Mouse (Mus musculus): ENCODE data around the gene Gsg1. TPM values are rescaled to one million over a fixed set of nuclear protein-coding genes. Genes with fewer than 3 reads are reported as not detected.

Gene Gsg1
- polyA plus RNA-seq, 1 experiment from 2014 or later = 0.40 TPM

- H3K36me3 ChIP-seq = no peaks in the 10 kb centered on the region
Measured at GRCm38 (mm10) chr6:135251849-135252727, 2.1 kb downstream of the Gsg1 start.

DNA sequence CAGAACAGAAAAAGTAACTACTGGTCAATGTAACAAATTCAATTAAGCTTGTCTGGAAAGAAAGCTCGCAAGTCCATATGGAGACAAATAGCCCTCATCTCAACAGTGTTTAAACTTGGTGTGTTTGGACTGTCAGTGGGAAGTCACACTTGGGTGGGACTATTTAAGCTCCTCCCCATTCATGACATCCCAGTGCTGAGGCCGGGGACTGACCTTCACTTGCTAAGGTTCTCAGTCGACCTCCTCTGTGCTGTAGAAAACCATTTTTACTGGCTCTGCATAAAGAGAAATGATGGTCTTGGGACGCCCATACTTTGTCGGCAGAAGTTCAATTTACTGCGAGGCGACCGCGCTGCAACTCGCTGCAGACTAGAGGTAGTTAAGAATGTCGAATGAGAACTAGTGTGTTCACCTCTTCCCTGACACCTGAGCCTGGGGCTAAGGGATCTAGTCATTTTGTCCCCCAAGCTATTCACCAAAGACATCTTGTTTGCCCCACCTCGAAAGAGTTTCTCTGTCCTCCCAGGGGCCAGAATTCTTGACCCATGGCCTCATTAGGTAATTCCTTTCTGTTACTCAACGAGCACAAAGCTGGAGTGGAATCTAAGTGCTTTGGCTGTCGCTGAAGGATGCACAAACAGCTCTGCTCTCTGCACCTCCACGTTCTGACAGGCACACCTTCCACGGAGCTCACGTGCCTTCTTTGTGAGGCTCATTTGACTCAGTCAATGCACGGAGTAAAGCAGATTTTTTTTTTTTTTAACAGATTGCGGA is 3.0 kb downstream of the Gsg1 start:
- H3K4me2 ChIP-seq (replicated peaks) = no peak overlapping the region

More at GRCm38 (mm10) chr6:135251849-135252727, 2.1 kb downstream of the Gsg1 start:
- H3K4me3 ChIP-seq = peak overlapping the region; percentile 18
- 49% methylated on average over 24 of the region's 24 CpGs for WGBS
- peaks cover 22% of the 10 kb centered on the region for H3K4me1 ChIP-seq
- 0 out of 2 replicates have a peak overlapping the region, but pooled peaks have one; percentile 36 for H3K9ac ChIP-seq
- no peaks in the 10 kb centered on the region for H3K9me3 ChIP-seq (replicated peaks)
- peak; percentile 81 for ATAC-seq (ENCODE audit: low FRiP score)
- no peaks in the 10 kb centered on the region for H3K27me3 ChIP-seq
- peak overlapping the region; percentile 60 for H3K27ac ChIP-seq
- H3K4me2 ChIP-seq (replicated peaks) = peak overlapping the region; percentile 49

DNA sequence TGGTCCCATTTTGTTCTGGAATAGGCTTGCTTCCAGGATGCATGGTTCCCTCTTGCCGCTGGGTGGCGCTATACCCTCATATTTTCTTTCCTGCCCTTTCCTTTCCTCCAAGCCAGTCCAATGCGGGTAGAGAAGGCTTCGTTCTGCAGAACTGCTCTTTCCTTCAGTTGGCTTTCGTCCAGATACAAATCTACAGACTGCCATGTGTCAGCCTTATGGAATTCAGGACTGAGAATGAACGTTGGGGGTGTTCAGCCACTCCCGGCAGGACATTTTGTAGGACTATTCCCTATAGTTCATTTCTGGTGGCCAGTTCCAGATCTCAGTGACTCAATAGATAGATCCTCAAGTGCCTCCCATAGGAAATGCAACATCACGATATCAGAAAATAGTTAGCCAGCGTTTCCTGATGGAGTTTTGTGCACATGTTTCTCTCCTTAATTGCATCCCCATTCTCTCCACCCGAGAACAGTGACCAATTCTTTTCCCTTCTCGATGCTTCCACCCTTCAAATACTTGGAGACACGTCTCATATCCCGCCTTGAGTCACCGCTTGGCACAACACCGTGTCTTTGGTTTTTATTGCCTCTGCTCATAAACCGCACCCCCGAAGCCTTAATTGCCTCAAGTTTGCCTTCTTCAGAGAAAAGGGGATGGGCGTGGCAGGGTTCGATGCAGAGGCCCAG is 4.2 kb downstream of the Gsg1 start:
- no peak for ATAC-seq (ENCODE audit: low FRiP score)
- Histone ChIP-seq H3K4me2 (replicated peaks) (no peak overlapping the region), H3K36me3 (no peaks in the 10 kb centered on the region), H3K4me1 (peaks cover 22% of the 10 kb centered on the region), H3K4me3 (no peak overlapping the region), H3K27ac (no peak overlapping the region), H3K9me3 (replicated peaks) (no peaks in the 10 kb centered on the region), H3K27me3 (no peaks in the 10 kb centered on the region), H3K9ac (no peak overlapping the region)
- WGBS = 60% methylated on average over 19 of the region's 19 CpGs

More for the DNA sequence above, 3.0 kb downstream of the Gsg1 start:
- H3K27ac ChIP-seq = no peak overlapping the region
- no peak overlapping the region for H3K4me3 ChIP-seq
- H3K27me3 ChIP-seq = no peaks in the 10 kb centered on the region
- no peaks in the 10 kb centered on the region for H3K36me3 ChIP-seq
- H3K9me3 ChIP-seq (replicated peaks) = no peaks in the 10 kb centered on the region
- H3K4me1 ChIP-seq = peaks cover 22% of the 10 kb centered on the region
- H3K9ac ChIP-seq = no peak overlapping the region
- WGBS = 70% methylated on average over 19 of the region's 19 CpGs
- no peak for ATAC-seq (ENCODE audit: low FRiP score)

GRCm38 (mm10) chr6:135247861-135248260 is 6.3 kb downstream of the Gsg1 start:
- WGBS = 65% methylated on average over 6 of the region's 6 CpGs
- Histone ChIP-seq H3K27me3 (no peaks in the 10 kb centered on the region), H3K27ac (no peak overlapping the region), H3K36me3 (no peaks in the 10 kb centered on the region), H3K4me1 (peaks cover 20% of the 10 kb centered on the region), H3K9ac (no peak overlapping the region), H3K4me3 (no peak overlapping the region), H3K9me3 (replicated peaks) (no peaks in the 10 kb centered on the region), H3K4me2 (replicated peaks) (no peak overlapping the region)
- ATAC-seq (ENCODE audit: low FRiP score) = no peak

DNA sequence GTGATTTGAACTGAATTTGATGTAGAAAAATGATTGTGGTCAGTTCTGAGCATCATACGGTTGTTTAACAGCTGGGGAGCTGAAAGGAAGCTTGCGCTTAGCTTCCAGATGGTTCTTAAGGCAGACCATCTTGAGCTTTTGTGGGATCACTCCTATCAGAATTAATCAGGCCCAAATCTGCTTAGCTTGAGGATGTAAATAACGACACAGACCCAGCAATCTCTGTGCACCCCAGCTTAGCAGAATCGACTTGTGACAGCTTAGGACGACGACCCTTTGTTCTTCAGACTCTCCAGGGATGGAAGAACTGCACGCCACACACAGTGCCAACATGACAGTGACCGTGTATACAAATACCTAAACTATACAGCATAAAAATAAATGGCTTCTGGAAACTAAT is 8.6 kb downstream of the Gsg1 start:
- no peak for ATAC-seq (ENCODE audit: low FRiP score)
- Histone ChIP-seq H3K4me3 (no peak overlapping the region), H3K4me2 (replicated peaks) (no peak overlapping the region), H3K9ac (no peak overlapping the region), H3K27me3 (peaks cover 3% of the 10 kb centered on the region; the same call in 1 of the 2 replicates), H3K27ac (no peak overlapping the region), H3K9me3 (replicated peaks) (no peaks in the 10 kb centered on the region), H3K36me3 (no peaks in the 10 kb centered on the region), H3K4me1 (peaks cover 5% of the 10 kb centered on the region)
- WGBS = 62% methylated on average over 8 of the region's 8 CpGs

- H3K9me3 ChIP-seq (replicated peaks) = no peaks in the 10 kb centered on the region
- H3K27me3 ChIP-seq = peaks cover 3% of the 10 kb centered on the region; the same call in 1 of the 2 replicates
- H3K27ac ChIP-seq = no peak overlapping the region
- peaks cover 17% of the 10 kb centered on the region; the same call in 1 of the 2 replicates for H3K36me3 ChIP-seq
- 94% methylated on average over 8 of the region's 8 CpGs for WGBS
- H3K4me2 ChIP-seq (replicated peaks) = no peak overlapping the region
- peaks cover 2% of the 10 kb centered on the region; the same call in 1 of the 2 replicates for H3K4me1 ChIP-seq
- no peak overlapping the region for H3K9ac ChIP-seq
- no peak overlapping the region for H3K4me3 ChIP-seq
- no peak for ATAC-seq (ENCODE audit: low FRiP score)
Measured at GRCm38 (mm10) chr6:135240361-135240760, 13.8 kb downstream of the Gsg1 start.

DNA sequence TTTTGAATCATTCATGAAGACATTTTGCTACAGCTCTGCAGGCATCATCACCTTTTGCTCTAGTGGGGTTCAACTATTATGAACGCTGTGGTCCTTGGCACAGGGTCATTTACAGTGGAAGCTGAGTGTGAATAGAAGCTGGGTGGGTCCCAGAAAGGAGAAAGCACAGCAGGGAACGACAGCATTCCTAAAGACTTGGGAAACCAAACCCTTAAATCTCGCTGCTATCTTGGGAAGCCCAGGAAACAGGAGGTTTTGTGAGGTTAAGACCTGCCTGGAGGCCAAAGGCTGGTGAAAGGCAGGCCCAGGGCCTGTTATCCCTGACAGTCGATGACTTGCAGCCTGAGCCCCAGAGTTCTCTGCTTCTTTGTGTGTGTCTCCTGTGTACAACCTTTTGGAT is 15.9 kb downstream of the Gsg1 start:
- Histone ChIP-seq H3K9ac (no peak overlapping the region), H3K36me3 (peaks cover 32% of the 10 kb centered on the region), H3K4me2 (replicated peaks) (no peak overlapping the region), H3K27me3 (peaks cover 3% of the 10 kb centered on the region; the same call in 1 of the 2 replicates), H3K4me3 (no peak overlapping the region), H3K27ac (no peak overlapping the region), H3K9me3 (replicated peaks) (no peaks in the 10 kb centered on the region), H3K4me1 (peaks cover 2% of the 10 kb centered on the region; the same call in 1 of the 2 replicates)
- ATAC-seq (ENCODE audit: low FRiP score) = no peak
- WGBS = 54% methylated on average over 4 of the region's 4 CpGs

DNA sequence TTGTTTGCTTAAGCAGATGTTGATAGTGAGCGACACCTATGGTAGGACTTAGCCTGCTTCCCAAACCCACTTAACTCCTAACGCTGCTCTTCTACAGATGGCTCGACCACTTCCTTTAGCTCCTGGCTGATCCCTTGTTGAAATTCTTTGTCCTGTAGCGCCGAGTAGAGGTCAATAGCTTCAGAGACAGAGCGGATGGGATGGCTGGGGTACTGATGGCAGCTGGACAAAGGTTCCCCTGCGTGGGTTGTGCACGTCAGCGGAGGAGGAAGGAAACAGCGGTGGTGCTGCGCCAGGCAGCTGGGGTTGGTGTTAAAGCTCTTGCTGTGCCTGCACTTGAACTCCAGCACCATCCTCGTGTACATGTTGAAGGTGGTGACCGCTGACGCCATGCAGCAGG is 16.8 kb downstream of the Gsg1 start:
- no peak overlapping the region for H3K27ac ChIP-seq
- no peaks in the 10 kb centered on the region for H3K9me3 ChIP-seq (replicated peaks)
- ATAC-seq (ENCODE audit: low FRiP score) = no peak
- H3K36me3 ChIP-seq = peaks cover 34% of the 10 kb centered on the region
- H3K4me1 ChIP-seq = peaks cover 2% of the 10 kb centered on the region; the same call in 1 of the 2 replicates
- no peak overlapping the region for H3K4me2 ChIP-seq (replicated peaks)
- no peak overlapping the region for H3K9ac ChIP-seq
- 70% methylated on average over 14 of the region's 14 CpGs for WGBS
- no peak overlapping the region for H3K4me3 ChIP-seq
- H3K27me3 ChIP-seq = peaks cover 3% of the 10 kb centered on the region; the same call in 1 of the 2 replicates

DNA sequence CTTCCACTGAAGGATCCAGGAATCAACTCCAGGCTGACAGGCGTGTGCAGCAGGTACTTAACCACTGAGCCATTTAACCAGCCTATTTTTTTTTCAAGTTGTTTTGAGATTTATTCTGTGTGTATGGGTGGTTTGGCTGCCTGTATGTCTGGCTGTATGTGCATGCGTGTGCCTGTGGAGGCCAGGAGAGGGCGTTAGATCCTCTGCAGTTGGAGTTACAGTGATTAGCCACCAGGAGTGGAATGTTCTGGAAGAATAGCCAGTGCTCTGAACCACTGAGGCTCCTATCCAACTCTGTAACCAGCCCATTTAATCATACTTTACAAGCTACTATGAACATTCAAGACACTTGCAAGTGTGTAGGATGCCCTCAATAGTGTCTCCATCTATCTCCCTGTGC is 17.6 kb downstream of the Gsg1 start:
- Histone ChIP-seq H3K4me3 (no peak overlapping the region), H3K4me1 (peaks cover 2% of the 10 kb centered on the region; the same call in 1 of the 2 replicates), H3K27me3 (peaks cover 3% of the 10 kb centered on the region; the same call in 1 of the 2 replicates), H3K9ac (no peak overlapping the region), H3K36me3 (peaks cover 37% of the 10 kb centered on the region), H3K4me2 (replicated peaks) (no peak overlapping the region), H3K9me3 (replicated peaks) (no peaks in the 10 kb centered on the region), H3K27ac (no peak overlapping the region)
- 83% methylated on average over 3 of the region's 3 CpGs for WGBS
- no peak for ATAC-seq (ENCODE audit: low FRiP score)

DNA sequence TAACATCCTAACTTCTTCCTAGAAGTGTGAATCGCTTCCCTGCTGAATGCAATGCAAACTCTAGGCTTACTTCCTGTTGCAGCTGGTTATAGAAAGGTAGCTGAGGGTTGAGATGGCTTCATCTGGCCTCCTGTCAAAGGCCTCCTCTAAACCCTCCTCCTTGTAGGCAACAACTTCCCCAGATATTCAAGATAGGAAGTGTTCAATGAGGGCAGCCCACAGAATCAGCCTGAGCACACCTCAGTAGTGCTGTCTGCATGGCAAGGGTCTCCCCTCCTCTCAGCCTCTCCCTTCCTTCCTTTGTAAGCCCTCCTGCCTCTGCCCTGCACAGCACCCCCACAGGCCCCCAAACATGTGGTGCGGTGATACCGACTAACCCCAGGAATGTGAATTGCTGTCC is 18.4 kb downstream of the Gsg1 start:
- Histone ChIP-seq H3K27me3 (no peaks in the 10 kb centered on the region), H3K4me3 (no peak overlapping the region), H3K9me3 (replicated peaks) (no peaks in the 10 kb centered on the region), H3K4me2 (replicated peaks) (no peak overlapping the region), H3K9ac (no peak overlapping the region), H3K27ac (no peak overlapping the region), H3K36me3 (peaks cover 37% of the 10 kb centered on the region), H3K4me1 (0 out of 2 replicates have a peak, but pooled peaks cover 2% of the 10 kb centered on the region)
- 95% methylated on average over 3 of the region's 3 CpGs for WGBS
- ATAC-seq (ENCODE audit: low FRiP score) = no peak

GRCm38 (mm10) chr6:135232443-135233182 is 21.5 kb downstream of the Gsg1 start:
- ATAC-seq (ENCODE audit: low FRiP score) = no peak
- H3K27me3 ChIP-seq = no peaks in the 10 kb centered on the region
- no peaks in the 10 kb centered on the region for H3K9me3 ChIP-seq (replicated peaks)
- no peak overlapping the region for H3K4me2 ChIP-seq (replicated peaks)
- no peak overlapping the region for H3K27ac ChIP-seq
- peaks cover 37% of the 10 kb centered on the region for H3K36me3 ChIP-seq
- peaks cover 6% of the 10 kb centered on the region; the same call in 1 of the 2 replicates for H3K4me1 ChIP-seq
- no peak overlapping the region for H3K4me3 ChIP-seq
- H3K9ac ChIP-seq = no peak overlapping the region
- 59% methylated on average over 12 of the region's 12 CpGs for WGBS

Measured in hindbrain, embryonic 12.5 days (tissue).